ENCODE assay signal across 31 mouse cellular contexts in the genomic region with DNA sequence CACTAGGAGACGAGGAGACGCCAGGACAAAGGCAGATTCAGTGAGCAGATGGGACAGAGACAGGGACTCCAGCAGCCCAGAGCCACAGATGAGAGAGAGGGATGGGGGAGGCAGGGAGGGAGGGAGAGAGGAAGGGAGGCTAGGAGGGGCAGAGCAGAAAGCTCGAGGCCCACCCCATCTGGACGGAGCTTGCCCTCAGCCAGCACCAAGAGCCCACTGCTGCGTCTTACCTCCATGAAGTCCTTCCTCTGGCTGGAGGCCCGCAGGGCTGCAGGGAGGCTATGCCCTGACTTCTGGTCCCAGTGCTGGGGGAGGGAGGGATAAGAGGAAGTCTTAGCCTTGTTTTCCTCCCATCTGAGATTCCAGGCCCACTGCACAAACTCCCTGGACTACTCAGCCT. TPM values are rescaled to one million over a fixed set of nuclear protein-coding genes. Genes with fewer than 3 reads are reported as not detected.
DNase-seq lines count a peak whose midpoint lies in the region; ATAC-seq and TF ChIP-seq lines count a peak whose summit lies in the region.
"Had no signal": no experiment of that assay in that cellular context is flagged by ENCODE, and none has a peak within 500 bp of the region (broad histone marks: within the 10 kb centered on the region; RNA-seq: fewer than 3 reads in every experiment).

No protein-coding gene starts in this region.

- no peak overlapping the region for H3K4me3 ChIP-seq in forebrain, embryonic 13.5 days
- H3K4me3 ChIP-seq in forebrain, embryonic 10.5 days = no peak overlapping the region
- no peak overlapping the region for H3K4me3 ChIP-seq in forebrain, embryonic 14.5 days (ENCODE audit: low read depth, low read length)
- no peak overlapping the region for H3K4me3 ChIP-seq in forebrain, postnatal 0 days (ENCODE audit: low read depth, low read length)
- H3K4me3 ChIP-seq: erythroblast, embryonic 14.5 days; hindbrain, embryonic 15.5 days; intestine, embryonic 15.5 days; liver, embryonic 15.5 days; midbrain, embryonic 12.5 days; myocyte; neural tube, embryonic 12.5 days had no signal

- intact Hi-C loops in left cerebral cortex, postnatal 4 days (cut with DNase I) = no loop called here
- intact Hi-C loops in left cerebral cortex, postnatal 10 days (cut with DNase I) = no loop called here

- H3K4me1 ChIP-seq in forebrain, embryonic 13.5 days = peaks cover 4% of the 10 kb centered on the region; the same call in 1 of the 2 replicates
- H3K4me1 ChIP-seq in forebrain, embryonic 10.5 days = peaks cover 13% of the 10 kb centered on the region
- H3K4me1 ChIP-seq in forebrain, embryonic 14.5 days (ENCODE audit: control insufficient read depth, insufficient read depth, low read length) = no peaks in the 10 kb centered on the region
- no peaks in the 10 kb centered on the region for H3K4me1 ChIP-seq in forebrain, postnatal 0 days (ENCODE audit: insufficient read depth)
- H3K4me1 ChIP-seq: liver, embryonic 15.5 days; midbrain, embryonic 12.5 days had no signal

- ATAC-seq in forebrain, embryonic 13.5 days = no peak
- no peak for ATAC-seq in forebrain, embryonic 14.5 days
- ATAC-seq in forebrain, postnatal 0 days = no peak
- ATAC-seq: CD4-positive, CD25-positive, alpha-beta regulatory T cell, adult 4 months; intestine, embryonic 15.5 days had no signal

- WGBS in forebrain, embryonic 13.5 days = 90% methylated on average over 6 of the region's 6 CpGs
- 82% methylated on average over 6 of the region's 6 CpGs for WGBS in forebrain, embryonic 10.5 days
- WGBS in forebrain, embryonic 14.5 days = 80% methylated on average over 6 of the region's 6 CpGs
- WGBS in forebrain, postnatal 0 days = 82% methylated on average over 6 of the region's 6 CpGs

- H3K36me3 ChIP-seq in forebrain, embryonic 13.5 days (ENCODE audit: poor library complexity, severe bottlenecking) = peaks cover 85% of the 10 kb centered on the region
- peaks cover 78% of the 10 kb centered on the region for H3K36me3 ChIP-seq in forebrain, embryonic 10.5 days (replicated peaks)
- peaks cover 79% of the 10 kb centered on the region for H3K36me3 ChIP-seq in forebrain, embryonic 14.5 days (ENCODE audit: control insufficient read depth, insufficient read depth, low read length)
- peaks cover 73% of the 10 kb centered on the region for H3K36me3 ChIP-seq in forebrain, postnatal 0 days (ENCODE audit: insufficient read depth)

- peak overlapping the region; percentile 40; the same call in 1 of the 2 replicates for H3K27ac ChIP-seq in forebrain, embryonic 13.5 days
- H3K27ac ChIP-seq in forebrain, embryonic 10.5 days = no peak overlapping the region
- H3K27ac ChIP-seq in forebrain, embryonic 14.5 days (ENCODE audit: low read depth, low read length) = 0 out of 2 replicates have a peak overlapping the region, but pooled peaks have one; percentile 16
- H3K27ac ChIP-seq in forebrain, postnatal 0 days (ENCODE audit: low read depth, low read length) = peak overlapping the region; percentile 3; the same call in 1 of the 2 replicates
- H3K27ac ChIP-seq: hindbrain, embryonic 15.5 days; intestine, embryonic 15.5 days; kidney, postnatal 0 days; liver, embryonic 15.5 days; neural tube, embryonic 12.5 days; stomach, postnatal 0 days had no signal

- H3K4me2 ChIP-seq in forebrain, embryonic 13.5 days = no peak overlapping the region
- no peak overlapping the region for H3K4me2 ChIP-seq in forebrain, embryonic 14.5 days (ENCODE audit: low read length)
- H3K4me2 ChIP-seq in forebrain, postnatal 0 days (ENCODE audit: low read depth) = no peak overlapping the region
- H3K4me2 ChIP-seq: hindbrain, embryonic 15.5 days; intestine, embryonic 15.5 days; liver, embryonic 15.5 days; lung, embryonic 14.5 days; midbrain, embryonic 12.5 days; neural tube, embryonic 12.5 days had no signal

- DNase-seq in forebrain, embryonic 10.5 days (ENCODE audit: extremely low spot score, low spot score) = no peak
- peak; percentile 67 for DNase-seq in left cerebral cortex, postnatal 4 days
- DNase-seq in left cerebral cortex, postnatal 10 days (ENCODE audit: extremely low spot score in 1 of 2, low spot score in 2 of 2) = no peak
- no peak for DNase-seq in forebrain, embryonic 14.5 days (ENCODE audit: low spot score)
- DNase-seq in forebrain, postnatal 0 days = no peak
- DNase-seq in Muller cell, postnatal 12 days (ENCODE audit: inconsistent ontology term) = no peak
- no peak for DNase-seq in ovary, postnatal 14 days (ENCODE audit: low spot score)
- DNase-seq: adrenal gland, postnatal 25 days; cerebellum, adult 11-12 months; gastrocnemius, postnatal 14 days; heart, postnatal 14 days; kidney, adult 2 months; kidney, postnatal 4 days; liver; lung, embryonic 14.5 days; lung, postnatal 14 days; right cerebral cortex, postnatal 4 days; thymus, adult 18-20 months; thymus, postnatal 25 days had no signal

- H3K9me3 ChIP-seq in forebrain, embryonic 13.5 days (replicated peaks) = no peaks in the 10 kb centered on the region
- peaks cover 14% of the 10 kb centered on the region for H3K9me3 ChIP-seq in forebrain, embryonic 10.5 days
- H3K9me3 ChIP-seq in forebrain, embryonic 14.5 days (replicated peaks; ENCODE audit: control insufficient read depth, low read length) = no peaks in the 10 kb centered on the region
- H3K9me3 ChIP-seq in forebrain, postnatal 0 days (ENCODE audit: low read length) = no peaks in the 10 kb centered on the region
- H3K9me3 ChIP-seq: hindbrain, embryonic 15.5 days; intestine, embryonic 15.5 days; liver, embryonic 15.5 days; midbrain, embryonic 12.5 days had no signal

- TF ChIP-seq CTCF in forebrain, postnatal 0 days (IDR thresholded peaks at IDR 0.05; ENCODE audit: low read depth) = no peak

- H3K27me3 ChIP-seq in forebrain, embryonic 13.5 days = no peaks in the 10 kb centered on the region
- no peaks in the 10 kb centered on the region for H3K27me3 ChIP-seq in forebrain, embryonic 10.5 days (ENCODE audit: poor library complexity, severe bottlenecking)
- no peaks in the 10 kb centered on the region for H3K27me3 ChIP-seq in forebrain, embryonic 14.5 days (replicated peaks; ENCODE audit: control insufficient read depth, insufficient read depth, low read length)
- no peaks in the 10 kb centered on the region for H3K27me3 ChIP-seq in forebrain, postnatal 0 days (ENCODE audit: insufficient read depth, low read length)
- H3K27me3 ChIP-seq: hindbrain, embryonic 15.5 days; intestine, embryonic 15.5 days; liver, embryonic 15.5 days; midbrain, embryonic 12.5 days; neural tube, embryonic 12.5 days had no signal

- no peak overlapping the region for H3K9ac ChIP-seq in forebrain, embryonic 13.5 days
- no peak overlapping the region for H3K9ac ChIP-seq in forebrain, embryonic 14.5 days (ENCODE audit: low read length)
- no peak overlapping the region for H3K9ac ChIP-seq in forebrain, postnatal 0 days
- H3K9ac ChIP-seq: hindbrain, embryonic 15.5 days; intestine, embryonic 15.5 days; liver, embryonic 15.5 days; lung, embryonic 14.5 days; midbrain, embryonic 12.5 days; neural tube, embryonic 12.5 days had no signal

RNA-seq across cellular contexts. Expression of a gene that starts 34.4 kb away (rescaled TPM):
- 50.9 and 54.0 TPM in 2 replicates for polyA plus RNA-seq in forebrain, embryonic 13.5 days (2015; fragmentation: Nextera tagmentation; extraction: Ambion mirVana)
- polyA plus RNA-seq in forebrain, embryonic 10.5 days (2016; fragmentation: Nextera tagmentation; extraction: Ambion mirVana) = 19.8 and 21.4 TPM in 2 replicates
- 100 to 1,000 TPM; 127 to 138 TPM for total RNA-seq in left cerebral cortex, postnatal 4 days (2021)
- 10 to 100 TPM; 64.9 to 77.5 TPM for total RNA-seq in left cerebral cortex, postnatal 10 days (2021)
- polyA plus RNA-seq in forebrain, embryonic 14.5 days (2014; fragmentation: Nextera tagmentation; extraction: Ambion mirVana) = 50.4 and 69.7 TPM in 2 replicates
- total RNA-seq in forebrain, postnatal 0 days (2014; rRNA removed) = 67.8 and 76.4 TPM in 2 replicates
- 104 and 107 TPM in 2 replicates for polyA plus RNA-seq in forebrain, postnatal 0 days (2015; fragmentation: Nextera tagmentation; extraction: Ambion mirVana)
- total RNA-seq: granulocyte monocyte progenitor cell, adult 5-6 weeks had no signal
- polyA plus RNA-seq: erythroblast, embryonic 14.5 days; myocyte had no signal
